8 mouse cellular contexts compared by ENCODE assay signal in genomic region chr11:4873755-4874475, GRCm38 (mm10). TPM values are rescaled to one million over a fixed set of nuclear protein-coding genes. Genes with fewer than 3 reads are reported as not detected.
A peak's percentile ranks its signal among the peaks of the same experiment; 100 is the strongest.
DNase-seq lines count a peak whose midpoint lies in the region; ATAC-seq and TF ChIP-seq lines count a peak whose summit lies in the region.

Nipsnap1 (plus strand) TSS chr11:4873951.

- intact Hi-C loops in gastrocnemius, adult 2 months (cut with DNase I), result no loop called here
- intact Hi-C loops in left cerebral cortex, adult 2 months (cut with DNase I), result no loop called here

- peak within 1 kb of the TSS; percentile 77 for H3K9ac ChIP-seq in hindbrain, postnatal 0 days (replicated peaks; ENCODE audit: low read length)

- peak; percentile 46 to 75 for DNase-seq in cerebellum, postnatal 4 days (ENCODE audit: low spot score in 2 of 2)
- peak; percentile 68 for DNase-seq in gastrocnemius, adult 2 months
- peak; percentile 91 for DNase-seq in hindbrain, postnatal 0 days (ENCODE audit: low spot score)
- peak; percentile 76 to 79 for DNase-seq in left cerebral cortex, adult 2 months (ENCODE audit: extremely low spot score in 1 of 2, low spot score in 2 of 2)
- DNase-seq in right cerebral cortex, adult 18-20 months, result peak; percentile 86
- peak; percentile 64 for DNase-seq in urinary bladder, postnatal 25 days (ENCODE audit: low spot score)

- no peaks in the 10 kb centered on the region for H3K27me3 ChIP-seq in hindbrain, postnatal 0 days (ENCODE audit: insufficient read depth, low read length)

- TF ChIP-seq CTCF in gastrocnemius, adult 2 months (IDR thresholded peaks at IDR 0.05), result no peak
- no peak for TF ChIP-seq CTCF in hindbrain, postnatal 0 days (IDR thresholded peaks at IDR 0.05; ENCODE audit: low read depth)
- TF ChIP-seq CTCF in left cerebral cortex, adult 2 months (IDR thresholded peaks at IDR 0.05), result no peak

- ATAC-seq in activated CD4-positive, CD25-positive, alpha-beta regulatory T cell, adult 4 months, result peak; percentile 99
- ATAC-seq in hindbrain, postnatal 0 days, result peak; percentile 91
- ATAC-seq in megakaryocyte, adult 5-6 weeks (ENCODE audit: poor library complexity, severe bottlenecking), result peak; percentile 99

- H3K4me2 ChIP-seq in hindbrain, postnatal 0 days (ENCODE audit: low read depth, low read length), result peak within 1 kb of the TSS; percentile 76

- under 1% methylated on average over 30 of the region's 30 CpGs for WGBS in hindbrain, postnatal 0 days

- no peak within 1 kb of the TSS for H3K27ac ChIP-seq in gastrocnemius, adult 2 months
- peak within 1 kb of the TSS; percentile 81; the same call in 1 of the 2 replicates for H3K27ac ChIP-seq in hindbrain, postnatal 0 days
- peak within 1 kb of the TSS; percentile 86 for H3K27ac ChIP-seq in left cerebral cortex, adult 2 months

- H3K9me3 ChIP-seq in hindbrain, postnatal 0 days (ENCODE audit: low read length), result no peaks in the 10 kb centered on the region

- H3K36me3 ChIP-seq in hindbrain, postnatal 0 days (ENCODE audit: insufficient read depth, low read length), result no peaks in the 10 kb centered on the region

- H3K4me1 ChIP-seq in hindbrain, postnatal 0 days (ENCODE audit: insufficient read depth, low read length), result peaks cover 6% of the 10 kb centered on the region; the same call in 1 of the 2 replicates

- peak within 1 kb of the TSS; percentile 78 for H3K4me3 ChIP-seq in gastrocnemius, adult 2 months
- H3K4me3 ChIP-seq in hindbrain, postnatal 0 days (ENCODE audit: low read length), result peak within 1 kb of the TSS; percentile 56
- H3K4me3 ChIP-seq in left cerebral cortex, adult 2 months, result peak within 1 kb of the TSS; percentile 64

RNA-seq across cellular contexts. Expression of gene Nipsnap1, which starts in this region (rescaled TPM):
- 10 to 100 TPM; 41.5 to 43.3 TPM for polyA plus RNA-seq in activated CD4-positive, CD25-positive, alpha-beta regulatory T cell, adult 4 months (2017; shearing (Covaris generic))
- under 1 TPM; 0.20 to 0.31 TPM for total RNA-seq in gastrocnemius, adult 2 months (2021)
- total RNA-seq in hindbrain, postnatal 0 days (2014; rRNA removed), result 118 and 140 TPM in 2 replicates
- polyA plus RNA-seq in hindbrain, postnatal 0 days (2015; fragmentation: Nextera tagmentation; extraction: Ambion mirVana), result 114 and 116 TPM in 2 replicates
- total RNA-seq in left cerebral cortex, adult 2 months (2021), result 10 to 100 TPM; 84.8 to 85.8 TPM
- total RNA-seq in megakaryocyte, adult 5-6 weeks (2015), result 1.8 and 3.1 TPM in 2 replicates
- 3.9 and 5.9 TPM in 2 replicates for total RNA-seq in megakaryocyte, adult 5-6 weeks (2017)

Comparison
In these comparisons a context has a peak if more than half of its experiments do, and no peak if none do; other contexts are left out.
1. RNA of gene Nipsnap1 (total RNA-seq): 118 to 140 TPM in hindbrain, postnatal 0 days and 84.8 to 85.8 TPM in left cerebral cortex, adult 2 months; 1.8 to 5.9 TPM in megakaryocyte, adult 5-6 weeks and 0.20 to 0.31 TPM in gastrocnemius, adult 2 months; every median in the first group is over 10 times any median in the second.
2. Peak in DNase-seq and H3K4me3 ChIP-seq in gastrocnemius, adult 2 months; RNA of the gene not detected or under 1 TPM.
3. Peak in every context shown above with its lines, with median percentiles within 50 percentile points of each other: ATAC-seq, DNase-seq and H3K4me3 ChIP-seq.